Mouse (Mus musculus) lung, postnatal 0 days (tissue): ENCODE measurements at regions not wholly inside any gene's neighbourhood (a gene's known extent, or its start where the extent isn't known, plus 50 kb on each side); places are given as distances from the start of the nearest gene placed in this dataset.

Source experiments
- ATAC-seq: fragments of 200-750 bp; cut with Nextera tagmentation; 2 replicates; pipeline ENCODE4 v1.8.0; 2017; ENCODE audit warnings: moderate library complexity
- DNase-seq: peaks from one replicate; pipeline ENCODE4 v3.0.0-alpha.2; 2016; ENCODE audit warnings: low spot score
- H3K27ac ChIP-seq: fragments of 300-500 bp; sonication (generic); 2 replicates; pipeline ENCODE4 v1.5.1; 2014; ENCODE audit warnings: antibody characterized with exemption, mild to moderate bottlenecking, low read length, mixed read lengths
- H3K27me3 ChIP-seq: fragments of 300-500 bp; sonication (generic); replicated peaks from 2 replicates; pipeline ENCODE4 v1.6.1; 2014; ENCODE audit warnings: low read length, mixed read lengths; ENCODE audit not compliant: insufficient read depth
- H3K36me3 ChIP-seq: fragments of 300-500 bp; sonication (generic); 2 replicates; pipeline ENCODE4 v1.6.1; 2014; ENCODE audit warnings: low read length, mixed read lengths; ENCODE audit not compliant: insufficient read depth
- H3K4me1 ChIP-seq: fragments of 300-500 bp; sonication (generic); 2 replicates; pipeline ENCODE4 v1.6.1; 2014; ENCODE audit warnings: antibody characterized with exemption, low read depth, low read length, mixed read lengths; ENCODE audit not compliant: insufficient read depth
- H3K4me2 ChIP-seq: fragments of 300-500 bp; sonication (generic); replicated peaks from 2 replicates; pipeline ENCODE4 v1.6.1; 2014; ENCODE audit warnings: low read depth, mild to moderate bottlenecking, low read length, moderate library complexity, mixed read lengths
- H3K4me3 ChIP-seq: fragments of 300-500 bp; sonication (generic); 2 replicates; pipeline ENCODE4 v1.5.1; 2014; ENCODE audit warnings: low read depth, low read length
- H3K9ac ChIP-seq: fragments of 300-500 bp; sonication (generic); replicated peaks from 2 replicates; pipeline ENCODE4 v1.6.1; 2014; ENCODE audit warnings: low read depth, mild to moderate bottlenecking
- H3K9me3 ChIP-seq: fragments of 300-500 bp; sonication (generic); 2 replicates; pipeline ENCODE4 v1.6.1; 2016; ENCODE audit warnings: low read length, mixed read lengths
- CTCF ChIP-seq: IDR thresholded peaks from 2 replicates; pipeline ENCODE4 v1.5.1; 2016; ENCODE audit warnings: antibody characterized with exemption, mild to moderate bottlenecking
- EP300 ChIP-seq: IDR thresholded peaks from 2 replicates; pipeline ENCODE4 v1.6.1; 2016; ENCODE audit warnings: antibody characterized with exemption, mild to moderate bottlenecking, control low read depth

- Histone ChIP-seq H3K27ac (no peak overlapping the region), H3K4me1 (no peaks in the 10 kb centered on the region), H3K36me3 (no peaks in the 10 kb centered on the region), H3K27me3 (no peaks in the 10 kb centered on the region), H3K9me3 (no peaks in the 10 kb centered on the region), H3K4me3 (no peak overlapping the region), H3K4me2 (no peak overlapping the region), H3K9ac (no peak overlapping the region)
- TF ChIP-seq EP300 = no peak
- TF ChIP-seq CTCF = no peak
- no peak for ATAC-seq
- peak; percentile 30 for DNase-seq
These were observed 596.6 kb upstream of the Ncam2 start for GRCm38 (mm10) chr16:80603943-80604342.
